Mouse (Mus musculus) kidney, embryonic 14.5 days (tissue): ENCODE results near the gene Supt7l. TPM values are rescaled to one million over a fixed set of nuclear protein-coding genes. Genes with fewer than 3 reads are reported as not detected.

ENCODE experiments used
- ATAC-seq: fragments of 200-750 bp; cut with Nextera tagmentation; 2 replicates; pipeline ENCODE4 v1.8.0; 2017; ENCODE audit warnings: moderate number of reproducible peaks, mild to moderate bottlenecking, moderate TSS enrichment, moderate library complexity; ENCODE audit not compliant: low FRiP score, low TSS enrichment
- H3K27ac ChIP-seq: fragments of 300-500 bp; sonication (generic); 2 replicates; pipeline ENCODE4 v1.5.1; 2014; ENCODE audit warnings: low read depth, mild to moderate bottlenecking, low read length, moderate library complexity, mixed read lengths
- H3K27me3 ChIP-seq: fragments of 300-500 bp; sonication (generic); 2 replicates; pipeline ENCODE4 v1.6.1; 2014; ENCODE audit warnings: mild to moderate bottlenecking, low read length; ENCODE audit not compliant: control insufficient read depth, insufficient read depth
- H3K36me3 ChIP-seq: fragments of 300-500 bp; sonication (generic); 2 replicates; pipeline ENCODE4 v1.6.1; 2014; ENCODE audit warnings: low read length, mixed read lengths; ENCODE audit not compliant: control insufficient read depth, insufficient read depth
- H3K4me1 ChIP-seq: fragments of 300-500 bp; sonication (generic); 2 replicates; pipeline ENCODE4 v1.6.1; 2014; ENCODE audit warnings: low read length, mixed read lengths; ENCODE audit not compliant: control insufficient read depth, insufficient read depth
- H3K4me2 ChIP-seq: fragments of 300-500 bp; sonication (generic); replicated peaks from 2 replicates; pipeline ENCODE4 v1.6.1; 2014; ENCODE audit warnings: low read depth, mild to moderate bottlenecking, low read length
- H3K4me3 ChIP-seq: fragments of 300-500 bp; sonication (generic); 2 replicates; pipeline ENCODE4 v1.5.1; 2014; ENCODE audit warnings: mild to moderate bottlenecking, low read length
- H3K9ac ChIP-seq: fragments of 300-500 bp; sonication (generic); 2 replicates; pipeline ENCODE4 v1.6.1; 2014; ENCODE audit warnings: low read depth, mild to moderate bottlenecking, low read length, moderate library complexity
- H3K9me3 ChIP-seq: fragments of 300-500 bp; sonication (generic); 2 replicates; pipeline ENCODE4 v1.6.1; 2016; ENCODE audit warnings: low read length; ENCODE audit not compliant: control insufficient read depth
- WGBS: fragments of 180-500 bp; shearing (Covaris S2); extraction: QIAGEN DNeasy Blood & Tissue Kit; methylation state at CpG from one replicate; pipeline ENCODE4 v1.1.7; 2014; 5-methylcytosine and 5-hydroxymethylcytosine counted together
- polyA plus RNA-seq: library from polyadenylated mRNA; unstranded; fragments of >200 nt; fragmentation: Nextera tagmentation; extraction: Ambion mirVana; gene quantifications from 2 replicates; pipeline ENCODE4 v1.2.1, GENCODE M21; 2014

The Supt7l gene
- polyA plus RNA-seq, 1 experiment from 2014 or later, result 23.8 TPM

DNA sequence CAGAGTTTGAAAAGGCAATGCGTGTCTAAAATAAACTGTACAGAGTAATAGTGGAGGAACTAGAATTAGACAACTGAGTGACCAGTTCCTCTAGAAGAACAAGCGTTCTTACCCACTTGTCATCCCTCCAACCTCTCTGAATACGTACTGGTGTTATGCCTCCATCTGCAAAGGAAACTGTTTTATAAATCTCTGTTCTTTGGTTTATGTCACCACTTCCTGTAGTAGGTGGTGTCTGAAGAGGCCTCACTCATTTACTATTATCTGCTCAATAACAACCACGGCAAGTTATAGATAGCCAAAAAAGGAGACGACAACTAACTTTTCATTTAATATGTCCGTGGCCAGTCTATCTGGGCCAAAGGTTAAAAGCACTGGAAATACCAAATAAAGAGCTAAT, 7.1 kb downstream of the Supt7l start:
- H3K4me2 ChIP-seq, result no peak overlapping the region
- no peak overlapping the region for H3K9ac ChIP-seq
- H3K27ac ChIP-seq, result no peak overlapping the region
- H3K36me3 ChIP-seq, result peaks cover 64% of the 10 kb centered on the region
- ATAC-seq, result no peak
- WGBS, result 95% methylated on average over 6 of the region's 6 CpGs
- no peaks in the 10 kb centered on the region for H3K27me3 ChIP-seq
- H3K9me3 ChIP-seq, result no peaks in the 10 kb centered on the region
- H3K4me3 ChIP-seq, result no peak overlapping the region
- 0 out of 2 replicates have a peak, but pooled peaks cover under 1% of the 10 kb centered on the region for H3K4me1 ChIP-seq

DNA sequence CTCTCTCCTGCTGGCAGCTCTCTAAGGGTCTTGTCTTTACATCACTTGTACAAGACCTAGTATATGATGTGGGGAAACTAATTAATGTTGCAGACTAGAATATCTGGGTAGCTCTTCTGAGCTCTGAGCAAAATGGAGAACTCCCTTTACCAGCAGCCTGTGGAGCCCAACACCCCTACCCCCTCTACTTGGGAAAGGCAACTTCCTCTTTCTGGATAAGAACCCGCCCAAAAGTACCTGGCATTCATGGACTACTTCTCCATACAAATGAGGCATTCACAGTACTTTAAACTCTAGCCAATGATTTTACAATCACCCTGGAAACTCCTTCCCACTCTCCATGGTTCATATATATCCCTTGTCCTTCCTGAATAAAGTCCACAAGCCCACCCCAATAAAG, 15.1 kb downstream of the Supt7l start:
- Histone ChIP-seq H3K4me3 (no peak overlapping the region), H3K9me3 (no peaks in the 10 kb centered on the region), H3K4me2 (no peak overlapping the region), H3K27ac (no peak overlapping the region), H3K27me3 (no peaks in the 10 kb centered on the region), H3K36me3 (peaks cover 84% of the 10 kb centered on the region), H3K9ac (no peak overlapping the region), H3K4me1 (no peaks in the 10 kb centered on the region)
- 86% methylated on average over 1 of the region's 1 CpGs for WGBS
- no peak for ATAC-seq

DNA sequence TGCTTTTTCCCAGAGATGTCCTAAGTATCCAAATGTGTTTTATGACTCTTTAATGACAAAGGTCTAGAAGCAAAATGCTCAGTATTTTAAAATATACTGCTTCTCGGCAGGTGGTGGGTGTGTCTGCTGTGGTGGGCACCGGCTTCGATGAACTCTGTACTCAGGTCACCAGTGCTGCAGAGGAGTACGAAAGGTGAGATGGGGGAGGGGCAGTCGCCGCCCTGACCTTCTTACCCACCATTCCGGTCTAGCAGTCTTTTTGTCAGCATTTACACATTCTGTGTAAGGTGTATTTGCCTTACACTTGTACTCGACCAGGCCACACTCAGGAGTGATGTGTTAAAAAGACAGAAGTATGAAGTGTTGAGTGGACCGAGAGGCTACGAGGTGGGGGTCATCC, 22.8 kb downstream of the Supt7l start:
- H3K4me2 ChIP-seq, result no peak overlapping the region
- no peaks in the 10 kb centered on the region for H3K27me3 ChIP-seq
- H3K4me1 ChIP-seq, result no peaks in the 10 kb centered on the region
- WGBS, result 91% methylated on average over 10 of the region's 10 CpGs
- H3K9me3 ChIP-seq, result no peaks in the 10 kb centered on the region
- H3K4me3 ChIP-seq, result no peak overlapping the region
- H3K9ac ChIP-seq, result no peak overlapping the region
- no peak overlapping the region for H3K27ac ChIP-seq
- ATAC-seq, result no peak
- peaks cover 87% of the 10 kb centered on the region for H3K36me3 ChIP-seq

DNA sequence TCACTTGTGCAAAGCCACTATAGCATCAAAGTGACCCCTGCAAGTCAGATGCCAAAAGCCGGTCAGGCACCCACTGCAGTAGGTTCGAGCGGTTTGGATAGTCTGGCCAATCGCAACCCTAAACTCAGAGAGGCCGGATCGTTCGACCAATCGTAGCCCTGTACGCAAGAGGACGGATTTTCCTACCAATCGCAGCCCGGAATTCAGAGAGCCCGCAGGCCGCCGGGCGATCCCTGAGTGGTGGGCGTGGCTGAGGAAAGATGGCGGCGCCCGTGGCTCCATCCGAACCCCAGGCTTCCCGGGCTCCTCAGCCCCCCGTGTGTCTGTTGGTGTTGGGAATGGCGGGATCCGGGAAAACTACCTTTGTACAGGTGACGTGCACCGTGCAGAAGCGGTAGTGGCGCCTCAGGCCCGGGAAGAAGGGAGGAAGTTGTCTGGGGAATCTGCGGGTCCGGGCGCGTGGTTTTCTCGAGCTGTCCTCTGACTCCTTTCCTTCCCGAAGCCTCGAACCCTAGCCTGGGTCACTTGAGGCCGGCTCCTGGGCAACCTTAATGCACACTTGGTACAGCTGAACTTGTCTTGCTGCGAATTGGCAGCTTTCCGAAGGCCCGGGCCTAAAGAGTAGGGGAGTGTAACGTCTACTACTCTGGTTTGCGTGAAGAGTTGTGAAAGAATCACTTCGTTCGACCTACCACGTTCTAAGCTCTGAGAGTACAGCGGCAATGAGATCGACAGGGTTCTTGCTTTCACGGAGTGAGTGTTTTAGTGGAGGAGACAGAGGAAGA, 32.9 kb downstream of the Supt7l start, which contains the start of gene Gpn1:
Gene Gpn1 (plus strand): TSS at position 229 of the 785 bp plus-strand sequence.
- Histone ChIP-seq H3K4me3 (peak within 1 kb of the TSS; percentile 78), H3K36me3 (peaks cover 33% of the 10 kb centered on the region), H3K9ac (peak within 1 kb of the TSS; percentile 68), H3K9me3 (no peaks in the 10 kb centered on the region), H3K27ac (no peak within 1 kb of the TSS), H3K4me2 (peak within 1 kb of the TSS; percentile 60), H3K27me3 (no peaks in the 10 kb centered on the region), H3K4me1 (peaks cover 12% of the 10 kb centered on the region)
- WGBS, result under 1% methylated on average over 49 of the region's 49 CpGs
- peak; percentile 99 for ATAC-seq

DNA sequence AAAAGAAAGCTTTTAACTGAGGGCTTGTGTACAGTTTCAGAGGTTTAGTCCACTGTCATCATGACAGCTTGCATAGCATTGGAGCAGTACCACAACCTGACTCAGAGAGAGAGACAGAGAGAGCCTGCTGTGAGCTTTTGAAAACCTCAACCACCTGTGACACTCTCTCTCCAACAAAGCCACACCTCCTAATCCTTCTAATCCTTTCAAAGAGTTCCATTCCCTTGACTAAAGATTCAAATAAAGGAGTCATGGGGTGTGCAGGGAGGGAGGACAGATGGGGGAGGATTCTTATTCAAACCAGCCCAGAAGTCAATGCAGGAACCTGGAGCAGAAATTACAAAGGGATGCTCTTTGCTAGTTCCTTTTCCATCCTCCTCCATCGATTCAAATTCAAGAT, 35.6 kb downstream of the Supt7l start:
- Histone ChIP-seq H3K27ac (no peak overlapping the region), H3K36me3 (peaks cover 8% of the 10 kb centered on the region), H3K4me1 (peaks cover 12% of the 10 kb centered on the region), H3K27me3 (no peaks in the 10 kb centered on the region), H3K9ac (no peak overlapping the region), H3K4me2 (no peak overlapping the region), H3K4me3 (no peak overlapping the region), H3K9me3 (no peaks in the 10 kb centered on the region)
- 64% methylated on average over 1 of the region's 1 CpGs for WGBS
- no peak for ATAC-seq

DNA sequence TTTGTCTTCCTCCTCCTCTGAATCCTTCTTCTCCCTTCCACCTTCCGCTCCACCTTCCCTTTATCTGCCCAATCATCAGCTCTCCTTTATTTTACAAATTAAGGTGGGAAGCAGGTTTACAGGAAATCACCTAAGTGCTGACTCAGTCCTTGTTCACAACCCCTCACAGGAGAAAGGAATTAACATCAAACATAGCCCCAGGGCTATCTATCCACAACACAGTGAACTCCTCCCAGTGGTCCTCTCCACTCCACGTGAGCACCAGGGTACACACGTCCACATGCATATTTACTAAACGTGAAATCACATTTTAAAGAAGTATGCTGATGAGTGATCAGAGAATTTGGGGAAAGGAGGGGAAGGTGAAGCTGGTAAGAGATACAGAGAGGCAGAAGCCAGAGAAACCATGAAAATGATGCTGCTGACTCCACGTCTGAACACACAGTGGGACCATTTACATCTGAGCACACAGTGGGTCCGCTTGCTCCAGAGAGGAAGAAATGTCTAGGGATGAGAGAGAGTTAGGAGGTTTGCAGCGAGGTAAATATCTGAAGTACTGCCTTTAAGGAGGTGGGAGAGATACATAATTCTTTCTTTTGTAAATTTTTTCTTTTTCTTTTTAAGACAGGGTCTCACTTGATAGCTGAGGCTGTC, 38.4 kb downstream of the Supt7l start:
- no peak overlapping the region for H3K9ac ChIP-seq
- no peaks in the 10 kb centered on the region for H3K9me3 ChIP-seq
- 0 out of 2 replicates have a peak, but pooled peaks cover 4% of the 10 kb centered on the region for H3K4me1 ChIP-seq
- no peak for ATAC-seq
- no peak overlapping the region for H3K27ac ChIP-seq
- 65% methylated on average over 7 of the region's 7 CpGs for WGBS
- H3K36me3 ChIP-seq, result no peaks in the 10 kb centered on the region
- H3K4me3 ChIP-seq, result no peak overlapping the region
- H3K4me2 ChIP-seq, result no peak overlapping the region
- H3K27me3 ChIP-seq, result no peaks in the 10 kb centered on the region

DNA sequence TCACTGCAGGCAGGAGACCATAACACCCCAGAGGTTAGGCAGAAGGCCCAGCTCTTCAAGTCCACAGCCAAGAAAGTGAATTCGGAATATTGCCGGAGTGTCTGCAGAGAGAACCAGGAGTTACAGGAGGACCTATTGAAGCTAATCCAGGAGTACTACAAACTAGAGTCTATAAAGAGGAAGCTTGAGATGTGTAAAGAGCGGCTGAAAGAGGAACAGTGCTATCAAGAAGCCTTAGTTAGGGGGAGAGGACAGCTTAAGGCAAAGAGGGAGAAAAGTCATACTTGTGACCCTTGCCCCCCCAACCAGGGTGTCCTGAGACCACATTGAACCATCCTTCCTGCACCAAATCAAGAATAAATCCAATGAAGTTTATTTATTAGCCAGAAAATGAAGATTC, 39.7 kb downstream of the Supt7l start:
- WGBS, result 96% methylated on average over 3 of the region's 3 CpGs
- no peak overlapping the region for H3K27ac ChIP-seq
- no peak overlapping the region for H3K4me3 ChIP-seq
- ATAC-seq, result no peak
- no peaks in the 10 kb centered on the region for H3K36me3 ChIP-seq
- no peak overlapping the region for H3K9ac ChIP-seq
- H3K9me3 ChIP-seq, result no peaks in the 10 kb centered on the region
- H3K4me2 ChIP-seq, result no peak overlapping the region
- H3K4me1 ChIP-seq, result no peaks in the 10 kb centered on the region
- H3K27me3 ChIP-seq, result no peaks in the 10 kb centered on the region

DNA sequence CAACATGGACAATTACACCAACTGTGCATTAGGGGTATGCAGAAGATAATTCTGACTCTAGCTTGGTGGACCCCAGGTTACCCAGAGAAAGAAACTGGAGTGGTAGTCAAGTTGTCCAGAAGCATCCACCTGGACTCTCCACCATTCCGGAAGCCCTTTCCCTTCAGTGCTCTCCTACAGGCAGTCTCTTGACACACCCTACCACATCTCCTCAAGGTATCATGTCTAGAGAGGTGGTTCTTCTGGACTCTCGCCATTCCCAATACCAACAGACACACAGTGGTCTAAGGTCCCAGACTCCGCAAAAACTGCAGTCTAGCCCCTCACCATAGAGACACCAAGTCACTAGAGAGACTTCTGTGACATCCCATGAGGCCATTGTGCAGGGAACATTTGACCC, 42.2 kb downstream of the Supt7l start, which contains the start of gene 4930548H24Rik:
Gene 4930548H24Rik (plus strand): TSS at position 301 of the 400 bp plus-strand sequence.
- Histone ChIP-seq H3K9me3 (no peaks in the 10 kb centered on the region), H3K36me3 (peaks cover 15% of the 10 kb centered on the region), H3K9ac (no peak within 1 kb of the TSS), H3K4me1 (no peaks in the 10 kb centered on the region), H3K4me3 (no peak within 1 kb of the TSS), H3K4me2 (no peak within 1 kb of the TSS), H3K27me3 (no peaks in the 10 kb centered on the region), H3K27ac (no peak within 1 kb of the TSS)
- WGBS, result 95% methylated on average over 3 of the region's 3 CpGs
- no peak for ATAC-seq

DNA sequence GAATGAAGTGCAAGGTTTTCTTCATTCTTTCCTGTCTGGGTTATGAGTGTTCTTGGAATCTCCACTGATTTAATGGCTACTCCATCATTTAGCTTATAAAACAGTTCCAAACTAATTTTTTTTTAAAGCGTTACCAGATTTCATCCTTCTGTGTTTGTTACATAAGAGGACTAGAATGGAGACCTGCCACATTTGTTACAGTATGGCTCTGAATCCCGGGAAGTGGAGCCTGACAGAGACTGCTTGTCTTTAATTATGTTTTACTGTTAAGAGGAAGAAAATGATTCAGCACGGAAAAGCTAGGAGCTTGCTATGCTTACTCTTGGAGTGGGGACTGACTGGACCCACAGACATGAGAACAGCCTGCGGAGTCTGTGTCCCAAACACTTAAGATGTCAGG, 47.1 kb downstream of the Supt7l start:
- WGBS, result 93% methylated on average over 4 of the region's 4 CpGs
- Histone ChIP-seq H3K4me1 (no peaks in the 10 kb centered on the region), H3K4me2 (no peak overlapping the region)

More for the DNA sequence above, 47.1 kb downstream of the Supt7l start:
- Histone ChIP-seq H3K9me3 (no peaks in the 10 kb centered on the region), H3K9ac (no peak overlapping the region), H3K27ac (no peak overlapping the region), H3K4me3 (no peak overlapping the region), H3K36me3 (peaks cover 58% of the 10 kb centered on the region), H3K27me3 (no peaks in the 10 kb centered on the region)
- no peak for ATAC-seq
